Mouse (Mus musculus): Measurements from ENCODE around the gene Gadd45gip1. TPM values are rescaled to one million over a fixed set of nuclear protein-coding genes. Genes with fewer than 3 reads are reported as not detected.

The Gadd45gip1 gene
- polyA plus RNA-seq (2012; fragmentation: generic; extraction: Trizol): 10 to 100 TPM; 31.0 to 75.6 TPM

GRCm38 (mm10) chr8:84831490-84831889 lies at the start of gene Gadd45gip1:
Gene Gadd45gip1 (plus strand): TSS chr8:84831522.

GRCm38 (mm10) chr8:84799999-84800831 lies 31.1 kb upstream of the Gadd45gip1 start, which contains the start of gene Nfix:
Gene Nfix (minus strand): TSS chr8:84800344.

GRCm38 (mm10) chr8:84822723-84823122 lies 8.6 kb upstream of the Gadd45gip1 start, which contains the start of gene Dand5:
Gene Dand5 (minus strand): TSS chr8:84822823.

GRCm38 (mm10) chr8:84840248-84840999 lies 9.1 kb downstream of the Gadd45gip1 start, which contains the start of gene Rad23a:
Gene Rad23a (minus strand): TSS chr8:84840665.

GRCm38 (mm10) chr8:84846722-84847572 lies 15.6 kb downstream of the Gadd45gip1 start, which contains the start of gene Calr:
Gene Calr (minus strand): TSS chr8:84846934.

GRCm38 (mm10) chr8:84856864-84857441 lies 25.6 kb downstream of the Gadd45gip1 start, which contains the start of gene Farsa:
Gene Farsa (plus strand): TSS chr8:84856989.

GRCm38 (mm10) chr8:84871376-84872308 lies 40.3 kb downstream of the Gadd45gip1 start, which contains the start of gene Syce2:
Gene Syce2 (plus strand): TSS chr8:84872111.

Other genes with a start within 250 kb of the Gadd45gip1 start
- gene Ier2, start 168.7 kb upstream of the Gadd45gip1 start, polyA plus RNA-seq (2012; fragmentation: generic; extraction: Trizol): 10 to 100 TPM; 26.1 to 45.3 TPM
- 100 to 1,000 TPM; 113 to 128 TPM for gene Trmt1, start 145.2 kb upstream of the Gadd45gip1 start, polyA plus RNA-seq (2012; fragmentation: generic; extraction: Trizol)
- gene Nacc1, start 143.7 kb upstream of the Gadd45gip1 start, polyA plus RNA-seq (2012; fragmentation: generic; extraction: Trizol): 10 to 100 TPM; 66.1 to 75.9 TPM
- under 1 TPM; 0.04 to 0.48 TPM for gene Lyl1, start 130.1 kb upstream of the Gadd45gip1 start, polyA plus RNA-seq (2012; fragmentation: generic; extraction: Trizol)
- 10 to 100 TPM in 1 of 2 experiments, 1 to 10 TPM in 1; 8.1 to 10.0 TPM for gene G430095P16Rik, start 108.5 kb upstream of the Gadd45gip1 start, polyA plus RNA-seq (2012; fragmentation: generic; extraction: Trizol)
- 100 to 1,000 TPM in 1 of 2 experiments, 10 to 100 TPM in 1; 92.3 to 315 TPM for gene Nfix, start 31.2 kb upstream of the Gadd45gip1 start, polyA plus RNA-seq (2012; fragmentation: generic; extraction: Trizol)
- gene Dand5, start 8.7 kb upstream of the Gadd45gip1 start, polyA plus RNA-seq (2012; fragmentation: generic; extraction: Trizol): 10 to 100 TPM in 1 of 2 experiments, 1 to 10 TPM in 1; 2.8 to 12.6 TPM
- 10 to 100 TPM; 61.5 to 69.9 TPM for gene Rad23a, start 9.1 kb downstream of the Gadd45gip1 start, polyA plus RNA-seq (2012; fragmentation: generic; extraction: Trizol)
- 100 to 1,000 TPM; 585 to 801 TPM for gene Calr, start 15.4 kb downstream of the Gadd45gip1 start, polyA plus RNA-seq (2012; fragmentation: generic; extraction: Trizol)
- 100 to 1,000 TPM in 1 of 2 experiments, 10 to 100 TPM in 1; 76.6 to 106 TPM for gene Farsa, start 25.5 kb downstream of the Gadd45gip1 start, polyA plus RNA-seq (2012; fragmentation: generic; extraction: Trizol)
- gene Syce2, start 40.6 kb downstream of the Gadd45gip1 start, polyA plus RNA-seq (2012; fragmentation: generic; extraction: Trizol): 1 to 10 TPM in 1 of 2 experiments, under 1 TPM in 1; 0.08 to 3.1 TPM
- gene Gcdh, start 62.4 kb downstream of the Gadd45gip1 start, polyA plus RNA-seq (2012; fragmentation: generic; extraction: Trizol): 10 to 100 TPM in 1 of 2 experiments, 1 to 10 TPM in 1; 4.6 to 16.7 TPM
- under 1 TPM; 0.08 to 0.27 TPM for gene Klf1, start 70.4 kb downstream of the Gadd45gip1 start, polyA plus RNA-seq (2012; fragmentation: generic; extraction: Trizol)
- gene Dnase2a, start 77.0 kb downstream of the Gadd45gip1 start, polyA plus RNA-seq (2012; fragmentation: generic; extraction: Trizol): 10 to 100 TPM; 11.5 to 17.3 TPM
- gene Mast1, start 105.8 kb downstream of the Gadd45gip1 start, polyA plus RNA-seq (2012; fragmentation: generic; extraction: Trizol): under 1 TPM in 1 of 2 experiments, not detected in 1; 0.06 TPM
- under 1 TPM in 1 of 2 experiments, not detected in 1; 0.05 TPM for gene Rtbdn, start 115.5 kb downstream of the Gadd45gip1 start, polyA plus RNA-seq (2012; fragmentation: generic; extraction: Trizol)
- gene Gm49661, start 137.9 kb downstream of the Gadd45gip1 start, polyA plus RNA-seq (2012; fragmentation: generic; extraction: Trizol): not detected
- gene Prdx2, start 138.1 kb downstream of the Gadd45gip1 start, polyA plus RNA-seq (2012; fragmentation: generic; extraction: Trizol): 100 to 1,000 TPM; 723 to 905 TPM
- 100 to 1,000 TPM in 1 of 2 experiments, 10 to 100 TPM in 1; 85.1 to 248 TPM for gene Rnaseh2a, start 138.2 kb downstream of the Gadd45gip1 start, polyA plus RNA-seq (2012; fragmentation: generic; extraction: Trizol)
- gene Junb, start 147.2 kb downstream of the Gadd45gip1 start, polyA plus RNA-seq (2012; fragmentation: generic; extraction: Trizol): 10 to 100 TPM; 27.0 to 43.6 TPM
- gene Hook2, start 159.1 kb downstream of the Gadd45gip1 start, polyA plus RNA-seq (2012; fragmentation: generic; extraction: Trizol): 1 to 10 TPM; 2.4 to 5.2 TPM
- gene Best2, start 183.0 kb downstream of the Gadd45gip1 start, polyA plus RNA-seq (2012; fragmentation: generic; extraction: Trizol): under 1 TPM in 1 of 2 experiments, not detected in 1; 0.17 TPM
- 100 to 1,000 TPM; 150 to 247 TPM for gene Asna1, start 193.8 kb downstream of the Gadd45gip1 start, polyA plus RNA-seq (2012; fragmentation: generic; extraction: Trizol)
- 100 to 1,000 TPM; 205 to 250 TPM for gene Trir, start 195.3 kb downstream of the Gadd45gip1 start, polyA plus RNA-seq (2012; fragmentation: generic; extraction: Trizol)
- 10 to 100 TPM in 1 of 2 experiments, 1 to 10 TPM in 1; 8.0 to 41.1 TPM for gene Tnpo2, start 205.4 kb downstream of the Gadd45gip1 start, polyA plus RNA-seq (2012; fragmentation: generic; extraction: Trizol)
- gene Fbxw9, start 228.5 kb downstream of the Gadd45gip1 start, polyA plus RNA-seq (2012; fragmentation: generic; extraction: Trizol): 10 to 100 TPM; 11.0 to 31.1 TPM
- gene Gm5741, start 236.5 kb downstream of the Gadd45gip1 start, polyA plus RNA-seq (2012; fragmentation: generic; extraction: Trizol): under 1 TPM in 1 of 2 experiments, not detected in 1; 0.48 TPM
- 100 to 1,000 TPM in 1 of 2 experiments, 10 to 100 TPM in 1; 51.7 to 147 TPM for gene Dhps, start 240.2 kb downstream of the Gadd45gip1 start, polyA plus RNA-seq (2012; fragmentation: generic; extraction: Trizol)
- 100 to 1,000 TPM; 149 to 151 TPM for gene Wdr83os, start 249.2 kb downstream of the Gadd45gip1 start, polyA plus RNA-seq (2012; fragmentation: generic; extraction: Trizol)
- 10 to 100 TPM; 14.8 to 25.8 TPM for gene Wdr83, start 249.8 kb downstream of the Gadd45gip1 start, polyA plus RNA-seq (2012; fragmentation: generic; extraction: Trizol)

All from C3H10T1/2 (cell line).